Mouse (Mus musculus): ENCODE measurements around the gene Rpl10a.

Rpl10a gene

GRCm38 (mm10) chr17:28331241-28332112 lies 3.2 kb downstream of the Rpl10a start:
- DNase-seq (ENCODE audit: low read depth, low spot score): no peak

GRCm38 (mm10) chr17:28332113-28332914 lies 4.0 kb downstream of the Rpl10a start:
- no peak for DNase-seq (ENCODE audit: low read depth, low spot score)

- no peak for DNase-seq (ENCODE audit: low read depth, low spot score)
These were observed 4.8 kb downstream of the Rpl10a start for GRCm38 (mm10) chr17:28332915-28333546.

- no peak for DNase-seq (ENCODE audit: low read depth, low spot score)
These were observed 7.0 kb downstream of the Rpl10a start for GRCm38 (mm10) chr17:28335267-28335666.

GRCm38 (mm10) chr17:28337547-28337946 lies 9.3 kb downstream of the Rpl10a start:
- DNase-seq (ENCODE audit: low read depth, low spot score): no peak

- DNase-seq (ENCODE audit: low read depth, low spot score): no peak
These were observed 12.3 kb downstream of the Rpl10a start for GRCm38 (mm10) chr17:28340578-28340977.

GRCm38 (mm10) chr17:28341091-28341490 lies 12.8 kb downstream of the Rpl10a start:
- peak; percentile 58 for DNase-seq (ENCODE audit: low read depth, low spot score)

GRCm38 (mm10) chr17:28344050-28344607 lies 15.9 kb downstream of the Rpl10a start:
- DNase-seq (ENCODE audit: low read depth, low spot score): no peak

- DNase-seq (ENCODE audit: low read depth, low spot score): no peak
These were observed 16.4 kb downstream of the Rpl10a start for GRCm38 (mm10) chr17:28344670-28345069.

- no peak for DNase-seq (ENCODE audit: low read depth, low spot score)
These were observed 17.0 kb downstream of the Rpl10a start for GRCm38 (mm10) chr17:28345271-28345721.

- DNase-seq (ENCODE audit: low read depth, low spot score): no peak
These were observed 17.6 kb downstream of the Rpl10a start for GRCm38 (mm10) chr17:28345882-28346281.

GRCm38 (mm10) chr17:28347327-28347726 lies 19.1 kb downstream of the Rpl10a start:
- no peak for DNase-seq (ENCODE audit: low read depth, low spot score)

GRCm38 (mm10) chr17:28348211-28348610 lies 19.9 kb downstream of the Rpl10a start:
- no peak for DNase-seq (ENCODE audit: low read depth, low spot score)

GRCm38 (mm10) chr17:28349264-28349880 lies 21.1 kb downstream of the Rpl10a start:
- no peak for DNase-seq (ENCODE audit: low read depth, low spot score)

- DNase-seq (ENCODE audit: low read depth, low spot score): no peak
These were observed 21.7 kb downstream of the Rpl10a start for GRCm38 (mm10) chr17:28349901-28350465.

- peak; percentile 62 for DNase-seq (ENCODE audit: low read depth, low spot score)
These were observed 22.4 kb downstream of the Rpl10a start, which contains the start of gene Tead3 for GRCm38 (mm10) chr17:28350466-28351352. TSS of gene Tead3 (minus strand) at chr17:28350817.

GRCm38 (mm10) chr17:28351353-28351890 lies 23.2 kb downstream of the Rpl10a start:
- no peak for DNase-seq (ENCODE audit: low read depth, low spot score)

- no peak for DNase-seq (ENCODE audit: low read depth, low spot score)
These were observed 23.7 kb downstream of the Rpl10a start for GRCm38 (mm10) chr17:28352018-28352417.

GRCm38 (mm10) chr17:28355871-28356270 lies 27.6 kb downstream of the Rpl10a start:
- DNase-seq (ENCODE audit: low read depth, low spot score): no peak

Measured in skeletal muscle tissue, adult 2 months (tissue).